Mouse (Mus musculus): Measurements from ENCODE around the gene Ppil6. TPM values are rescaled to one million over a fixed set of nuclear protein-coding genes. Genes with fewer than 3 reads are reported as not detected.
"Not testable (repeated sequence)": the region's sequence is repeated elsewhere in the genome, so short reads cannot be mapped to it uniquely, and the experiment has no call there.

Ppil6 gene
- polyA plus RNA-seq, 1 experiment: 0.47 TPM

DNA sequence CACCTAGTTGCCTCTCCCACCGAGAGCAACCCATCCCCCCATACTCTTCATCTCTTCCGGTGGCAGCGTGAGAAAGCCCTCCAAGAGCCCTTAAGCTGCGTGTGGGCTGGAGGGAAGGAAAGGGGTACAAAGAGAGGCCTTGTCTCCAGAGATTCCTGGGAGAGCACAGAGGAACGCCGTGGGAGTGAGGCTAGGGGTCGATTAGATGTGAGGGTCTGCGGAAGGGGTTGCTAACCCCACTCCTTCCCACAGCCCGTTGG lies 13.3 kb upstream of the Ppil6 start:
- DNase-seq (ENCODE audit: low read depth, low spot score): no peak
- WGBS: 2% methylated on average over 9 of the region's 9 CpGs

DNA sequence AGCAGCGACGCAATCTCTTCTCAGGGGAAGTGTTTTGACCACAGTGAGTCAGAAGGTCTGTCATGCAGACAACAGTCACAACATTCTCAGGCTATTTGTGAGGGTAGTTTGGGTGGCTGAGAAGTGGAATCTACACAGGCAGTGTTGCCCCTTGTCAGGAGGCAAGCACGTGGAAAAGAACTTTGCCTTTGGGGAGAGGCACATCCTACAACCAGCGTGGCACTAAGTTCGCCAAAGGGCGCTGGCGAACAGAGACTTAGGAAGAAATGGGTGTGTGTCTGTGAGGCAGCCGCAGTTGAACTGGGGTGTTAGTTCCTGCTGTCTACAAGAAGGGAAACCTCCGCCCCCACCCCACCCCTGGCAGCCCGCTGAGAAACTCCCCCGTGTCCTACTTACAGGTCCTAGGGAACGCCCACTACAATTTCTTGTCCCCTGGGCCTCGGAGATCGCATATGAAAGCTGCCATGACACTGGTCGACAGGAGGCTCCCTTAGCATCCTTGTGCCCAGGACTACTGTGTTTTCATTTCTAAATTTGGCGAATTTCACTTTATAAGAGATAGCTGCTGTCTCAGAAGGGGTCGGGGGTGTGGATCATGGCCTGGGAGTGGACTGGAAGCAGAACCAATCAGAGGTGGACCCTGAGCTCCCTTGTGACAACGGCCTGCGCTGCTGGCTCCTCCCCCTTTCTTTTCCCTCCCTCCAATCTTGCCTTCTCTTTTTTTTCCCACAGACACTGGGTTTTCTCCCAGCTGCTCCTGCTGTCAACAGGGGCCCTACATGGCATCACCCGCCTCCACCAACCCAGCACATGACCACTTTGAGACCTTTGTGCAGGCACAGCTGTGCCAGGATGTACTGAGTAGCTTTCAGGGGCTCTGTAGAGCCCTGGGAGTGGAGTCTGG lies 12.7 kb upstream of the Ppil6 start:
- WGBS: 4% methylated on average over 20 of the region's 20 CpGs
- DNase-seq (ENCODE audit: low read depth, low spot score): no peak

DNA sequence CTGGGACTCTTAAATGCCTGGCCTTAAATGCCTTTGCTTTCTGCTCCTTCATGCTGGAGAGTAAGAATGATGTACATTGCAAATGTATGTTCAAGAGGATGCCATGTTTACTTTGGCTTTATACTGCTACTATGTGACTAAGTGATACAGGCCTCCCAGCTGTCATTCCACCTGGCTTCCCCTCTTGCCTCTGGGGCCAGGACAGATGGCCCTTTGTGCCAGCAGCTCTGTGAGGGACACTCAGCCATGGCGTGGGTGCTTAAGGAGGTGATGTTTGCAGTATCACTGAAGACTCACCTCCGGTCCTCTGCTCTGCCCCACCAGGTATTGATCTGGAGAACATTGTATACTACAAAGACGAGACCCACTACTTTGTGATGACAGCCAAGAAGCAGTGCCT lies 10.3 kb upstream of the Ppil6 start:
- DNase-seq (ENCODE audit: low read depth, low spot score): no peak
- WGBS: 73% methylated on average over 3 of the region's 3 CpGs

DNA sequence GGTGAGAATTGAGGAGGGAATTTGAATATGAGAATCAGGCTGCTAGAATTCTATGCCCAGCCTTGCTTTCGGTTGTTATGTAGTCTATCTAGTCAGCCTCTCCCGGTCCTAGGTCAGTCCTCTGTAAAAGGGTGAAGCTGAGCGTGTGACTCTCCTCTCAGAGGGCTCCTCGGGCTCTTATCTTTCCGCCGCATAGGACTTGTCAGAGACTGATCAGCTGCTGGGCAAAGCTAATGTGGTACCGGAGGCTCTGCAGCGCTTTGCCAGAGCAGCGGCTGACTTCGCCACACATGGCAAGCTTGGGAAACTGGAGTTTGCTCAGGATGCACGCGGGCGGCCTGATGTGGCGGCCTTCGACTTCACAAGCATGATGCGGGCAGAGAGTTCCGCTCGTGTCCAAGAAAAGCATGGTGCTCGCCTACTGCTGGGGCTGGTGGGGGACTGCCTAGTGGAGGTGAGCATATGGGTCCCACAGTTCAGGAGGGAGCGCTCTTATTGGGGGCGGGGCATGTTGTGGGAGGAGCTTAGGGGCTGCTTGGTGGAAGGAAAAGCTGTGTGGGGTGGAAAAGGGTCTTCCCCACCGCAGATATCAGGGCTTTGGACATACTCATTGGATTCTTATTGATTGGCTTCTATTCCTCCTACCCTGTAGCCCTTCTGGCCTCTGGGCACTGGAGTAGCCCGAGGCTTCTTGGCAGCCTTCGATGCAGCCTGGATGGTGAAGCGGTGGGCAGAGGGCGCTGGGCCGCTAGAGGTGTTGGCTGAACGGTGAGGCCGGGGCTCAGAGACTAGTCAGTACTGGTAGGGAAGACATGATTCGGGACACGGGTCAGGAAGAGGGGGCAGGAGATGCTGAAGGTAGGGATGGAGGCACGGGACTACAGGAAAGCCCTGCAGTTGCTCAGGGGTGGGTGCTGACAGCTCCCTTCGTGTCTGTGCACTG lies 9.0 kb upstream of the Ppil6 start:
- 81% methylated on average over 33 of the region's 33 CpGs for WGBS
- DNase-seq (ENCODE audit: low read depth, low spot score): no peak

DNA sequence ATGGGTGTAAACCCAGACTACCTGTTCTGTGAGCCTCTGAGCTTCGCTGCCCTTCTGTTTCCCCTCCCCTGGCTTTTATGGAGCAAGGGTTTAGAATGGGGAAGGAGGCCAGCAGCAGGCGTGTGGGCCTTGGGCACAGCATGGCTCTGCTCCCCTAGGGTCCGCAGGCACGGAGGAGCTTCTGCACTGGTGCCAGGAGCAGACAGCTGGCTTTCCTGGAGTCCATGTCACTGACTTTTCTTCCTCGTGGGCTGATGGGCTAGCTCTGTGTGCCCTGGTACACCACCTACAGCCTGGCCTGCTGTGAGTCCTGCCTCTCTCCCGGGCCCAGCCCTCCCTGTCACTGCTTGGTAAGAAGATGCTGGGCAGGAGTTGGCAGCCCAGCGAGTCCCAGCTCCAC lies 7.8 kb upstream of the Ppil6 start:
- WGBS: 81% methylated on average over 7 of the region's 7 CpGs
- DNase-seq (ENCODE audit: low read depth, low spot score): no peak

DNA sequence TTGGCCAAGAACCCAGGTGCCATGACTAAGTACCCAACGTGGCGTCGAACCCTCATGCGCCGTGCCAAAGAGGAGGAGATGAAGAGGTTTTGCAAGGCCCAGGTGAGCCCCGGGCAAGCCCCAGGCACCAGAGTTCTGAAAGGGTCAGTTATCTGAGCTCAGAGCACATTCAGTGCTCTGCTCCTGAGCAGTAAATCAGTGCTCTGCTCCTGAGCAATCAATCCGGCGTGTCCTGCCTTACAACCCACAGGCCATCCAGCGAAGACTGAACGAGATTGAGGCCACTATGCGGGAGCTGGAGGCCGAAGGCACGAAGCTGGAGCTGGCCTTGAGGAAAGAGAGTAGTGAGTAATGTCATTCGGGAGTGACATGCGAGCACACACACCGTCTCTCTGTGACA lies 4.5 kb upstream of the Ppil6 start:
- 91% methylated on average over 16 of the region's 16 CpGs for WGBS
- DNase-seq (ENCODE audit: low read depth, low spot score): no peak

DNA sequence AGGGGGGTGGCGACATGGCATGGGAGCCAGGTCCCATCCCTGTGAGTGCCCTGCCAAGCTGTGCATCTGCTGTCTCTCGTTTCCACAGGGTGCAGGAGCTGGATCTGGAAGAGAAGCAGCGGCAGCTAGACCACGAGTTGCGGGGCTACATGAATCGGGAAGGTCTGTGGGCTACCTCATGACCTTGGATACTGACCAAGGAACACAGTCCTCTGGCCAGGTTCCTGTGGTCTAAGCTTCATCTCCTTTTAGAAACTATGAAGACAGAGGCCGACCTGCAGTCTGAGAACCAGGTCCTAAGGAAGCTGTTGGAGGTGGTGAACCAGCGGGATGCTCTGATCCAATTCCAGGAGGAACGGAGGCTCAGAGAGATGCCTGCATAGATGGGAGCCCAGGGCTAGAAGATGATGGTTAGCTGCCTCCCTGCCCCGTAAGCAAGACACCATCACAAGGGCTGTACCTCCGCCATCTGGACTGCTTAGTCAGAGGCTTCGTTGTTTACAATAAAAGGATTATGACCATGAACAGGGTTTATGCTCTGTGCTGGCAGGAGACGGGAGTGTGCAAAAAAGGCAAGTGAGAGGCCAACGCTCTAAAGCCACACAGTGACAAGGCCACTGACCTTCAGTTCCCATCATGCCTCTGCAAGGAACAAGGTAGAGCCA lies 3.6 kb upstream of the Ppil6 start:
- WGBS: 66% methylated on average over 14 of the region's 14 CpGs
- no peak for DNase-seq (ENCODE audit: low read depth, low spot score)

DNA sequence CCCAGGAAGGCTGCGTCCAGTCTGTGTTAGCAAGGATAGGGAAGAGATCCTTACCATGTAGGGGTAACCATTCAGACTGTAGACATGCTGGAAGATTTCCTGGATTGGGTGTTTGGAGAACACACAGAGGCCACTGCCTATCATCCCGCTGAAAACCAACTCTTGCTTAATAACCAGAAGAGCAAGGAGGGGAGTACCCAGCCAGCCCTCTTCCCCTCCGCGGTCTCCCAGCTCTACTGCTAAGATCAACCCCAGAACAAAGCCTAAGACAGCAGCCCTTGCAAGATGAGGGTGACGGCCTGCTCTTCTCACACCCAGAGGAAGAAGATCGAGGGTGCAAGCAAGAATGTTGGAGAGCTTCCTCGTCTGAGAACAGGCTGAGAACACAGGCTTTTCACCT lies 1.4 kb upstream of the Ppil6 start:
- WGBS: 13% methylated on average over 7 of the region's 7 CpGs
- DNase-seq (ENCODE audit: low read depth, low spot score): no peak

DNA sequence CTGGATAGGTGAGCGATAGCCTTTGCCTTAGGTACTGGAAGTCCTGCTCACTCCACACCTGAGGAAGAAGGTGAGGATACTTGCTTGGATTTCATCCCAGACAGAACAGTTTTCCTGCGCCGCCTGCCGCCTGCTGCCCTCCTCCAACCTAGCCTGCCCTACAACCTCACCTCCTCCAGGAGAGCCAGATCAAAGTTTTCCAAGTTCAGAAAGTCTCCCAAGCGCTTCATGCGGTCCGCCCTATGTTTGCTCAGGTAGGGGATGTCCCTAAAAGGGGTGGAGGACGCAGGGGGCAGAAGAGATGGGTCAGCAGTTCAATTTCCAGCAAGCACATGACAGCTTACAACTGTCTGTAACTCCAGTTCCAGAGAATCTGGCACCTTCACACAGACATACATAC lies 945 bp upstream of the Ppil6 start:
- WGBS: 15% methylated on average over 8 of the region's 8 CpGs
- no peak for DNase-seq (ENCODE audit: low read depth, low spot score)

DNA sequence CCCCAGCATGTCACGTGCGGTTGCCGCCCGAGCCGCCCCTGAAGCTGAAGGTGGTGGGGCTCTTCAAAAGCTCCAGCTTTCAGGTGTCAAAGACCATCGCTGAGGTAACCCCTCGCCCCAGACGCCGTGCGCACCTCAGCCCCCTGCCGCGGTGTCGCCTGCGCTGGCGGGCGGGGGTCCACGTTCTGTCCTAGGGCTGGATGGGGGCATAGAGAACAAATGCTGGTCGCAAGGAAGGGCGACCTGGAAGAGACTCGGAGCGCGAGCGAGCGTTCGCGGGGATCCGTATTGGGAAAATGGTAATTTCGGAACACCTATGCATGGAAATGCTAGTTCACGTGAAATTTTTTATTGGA lies 257 bp downstream of the Ppil6 start:
- DNase-seq (ENCODE audit: low read depth, low spot score): no peak
- under 1% methylated on average over 29 of the region's 29 CpGs for WGBS

DNA sequence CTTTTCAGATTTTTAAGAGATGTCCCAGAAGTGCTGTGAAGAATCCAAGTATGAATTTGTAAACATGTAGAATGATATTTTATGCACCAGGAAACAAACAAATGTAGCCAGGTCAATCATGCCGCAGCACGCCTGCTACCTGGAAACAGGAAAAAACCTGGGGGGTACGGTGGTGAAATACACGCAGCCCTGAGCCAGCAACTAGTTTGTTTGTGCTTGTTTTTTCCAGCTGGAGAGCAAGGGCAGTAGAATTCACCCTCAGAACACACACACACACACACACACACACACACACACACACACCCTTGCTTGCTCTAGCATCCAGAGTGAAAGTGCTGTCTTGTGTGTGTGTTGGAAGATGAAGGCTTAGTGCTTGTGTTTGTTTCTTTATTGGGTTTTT lies 872 bp downstream of the Ppil6 start:
- WGBS: 6% methylated on average over 4 of the region's 4 CpGs
- DNase-seq (ENCODE audit: low read depth, low spot score): no peak

DNA sequence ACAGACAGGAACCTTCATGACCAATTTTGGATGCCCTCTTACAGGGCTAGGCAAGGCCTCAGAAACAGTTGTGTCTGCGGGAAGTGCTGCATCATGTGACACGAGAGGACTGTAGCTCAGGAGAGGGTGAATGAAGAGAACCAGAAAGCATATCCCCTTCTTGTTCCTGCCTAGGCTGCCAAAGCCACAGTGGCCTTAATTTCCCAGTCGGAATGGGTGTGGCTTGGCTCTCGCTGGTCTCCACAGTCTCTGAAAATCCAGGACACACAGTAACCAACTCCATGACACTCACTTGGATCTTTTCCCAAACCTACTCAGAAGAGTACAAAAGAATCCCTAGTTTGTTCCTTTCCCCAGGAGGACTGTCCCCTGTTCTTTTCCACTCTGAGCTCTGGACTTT lies 10.7 kb downstream of the Ppil6 start:
- 26% methylated on average over 4 of the region's 4 CpGs for WGBS

DNA sequence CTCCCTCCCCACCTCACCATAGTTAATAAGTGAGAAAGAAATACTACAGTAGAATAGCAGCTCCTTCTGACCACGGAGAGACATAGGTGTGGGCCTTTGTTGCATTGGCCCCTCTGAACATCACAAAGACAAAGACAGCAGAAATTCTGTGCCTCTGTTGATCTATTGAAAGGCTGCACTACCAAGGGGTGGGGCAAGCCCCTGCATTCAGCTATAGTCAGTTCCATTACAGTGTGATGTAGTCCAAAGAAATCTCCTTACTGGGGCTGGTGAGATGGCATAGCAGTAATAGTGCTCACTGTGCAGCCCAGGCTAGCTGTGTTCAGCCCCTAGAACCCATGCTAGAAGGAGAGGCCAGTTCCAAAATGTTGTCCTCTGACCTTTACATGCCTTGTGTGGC lies 14.8 kb downstream of the Ppil6 start:
- WGBS: 80% methylated on average over 1 of the region's 1 CpGs

More for the DNA sequence above, 10.7 kb downstream of the Ppil6 start:
- no peak for DNase-seq (ENCODE audit: low read depth, low spot score)

DNA sequence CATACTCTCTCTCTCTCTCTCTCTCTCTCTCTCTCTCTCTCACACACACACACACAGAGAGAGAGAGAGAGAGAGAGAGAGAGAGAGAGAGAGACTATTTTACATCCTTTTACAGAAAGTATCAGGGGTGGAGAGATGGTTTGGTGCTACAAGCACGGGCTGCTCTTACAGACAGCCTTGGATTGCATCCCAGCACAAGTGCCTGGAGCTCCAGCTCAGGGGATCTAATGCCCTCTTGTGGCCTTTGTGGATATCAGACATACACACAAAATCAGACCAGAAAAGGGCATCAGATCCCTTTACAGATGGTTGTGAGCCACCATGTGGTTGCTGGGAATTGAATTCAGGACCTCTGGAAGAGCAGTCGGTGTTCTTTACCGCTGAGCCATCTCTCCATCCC lies 15.2 kb downstream of the Ppil6 start:
- 1% methylated on average over 3 of the region's 3 CpGs for WGBS
- DNase-seq (ENCODE audit: low read depth, low spot score): not testable (repeated sequence)

More for the DNA sequence above, 14.8 kb downstream of the Ppil6 start:
- DNase-seq (ENCODE audit: low read depth, low spot score): no peak

DNA sequence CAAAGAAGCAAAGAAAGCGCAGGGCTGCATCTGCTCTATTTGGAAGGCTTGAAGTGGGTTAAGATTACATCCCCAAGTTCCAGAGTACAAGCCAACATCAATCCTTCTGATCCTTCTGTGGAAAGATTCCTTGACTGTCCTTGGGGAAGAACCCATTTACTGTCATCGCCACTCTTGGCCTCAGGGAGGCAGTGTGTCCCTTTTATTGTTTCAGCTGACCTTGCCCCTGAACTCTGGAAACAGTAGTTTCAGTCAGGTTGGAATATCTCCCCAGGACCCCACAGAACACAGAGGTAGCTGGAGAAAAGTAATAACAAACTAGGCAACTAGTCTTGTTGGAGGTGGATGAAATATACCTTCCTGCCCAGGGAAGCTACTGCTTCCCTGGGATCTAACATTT lies 18.9 kb downstream of the Ppil6 start:
- 50% methylated on average over 2 of the region's 2 CpGs for WGBS
- no peak for DNase-seq (ENCODE audit: low read depth, low spot score)

DNA sequence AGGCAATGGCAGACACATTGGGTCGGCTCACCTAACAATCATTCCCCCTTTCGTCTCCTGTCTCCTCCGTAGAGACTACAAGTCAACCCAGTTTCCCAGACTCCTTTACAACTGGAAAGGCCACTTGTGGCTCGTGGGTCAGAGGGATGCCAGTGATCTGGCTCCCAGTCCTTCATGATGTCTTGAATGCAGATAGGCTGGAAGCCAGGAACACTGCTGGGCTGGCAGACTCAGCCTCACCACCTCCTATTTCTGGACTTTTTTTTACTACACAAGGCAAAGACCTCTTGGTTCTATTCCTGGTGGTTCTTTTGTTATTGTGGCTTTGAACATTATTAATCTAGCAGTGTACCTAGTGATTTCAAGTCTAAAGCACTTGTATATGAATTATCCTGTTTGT lies 24.1 kb downstream of the Ppil6 start:
- DNase-seq (ENCODE audit: low read depth, low spot score): no peak
- 80% methylated on average over 4 of the region's 4 CpGs for WGBS

DNA sequence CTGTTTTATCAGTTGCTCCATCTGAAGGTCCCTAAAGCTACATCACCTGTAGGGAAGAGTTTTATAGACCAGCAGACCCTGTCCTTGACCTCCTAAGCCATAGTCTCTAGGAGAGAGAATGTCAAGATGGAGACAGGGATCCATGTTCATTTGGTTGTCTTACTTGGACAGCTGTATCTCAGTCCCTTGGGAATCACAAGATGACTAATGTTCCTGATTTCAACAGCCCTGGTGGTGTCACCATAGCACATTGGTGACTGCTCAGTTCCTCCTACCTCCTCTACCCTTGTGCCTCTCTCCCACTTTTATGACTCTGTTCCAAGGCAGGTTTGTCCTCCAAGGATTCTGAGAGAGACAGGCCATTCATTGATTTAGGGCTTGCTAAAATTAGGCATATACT lies 24.7 kb downstream of the Ppil6 start:
- DNase-seq (ENCODE audit: low read depth, low spot score): no peak

DNA sequence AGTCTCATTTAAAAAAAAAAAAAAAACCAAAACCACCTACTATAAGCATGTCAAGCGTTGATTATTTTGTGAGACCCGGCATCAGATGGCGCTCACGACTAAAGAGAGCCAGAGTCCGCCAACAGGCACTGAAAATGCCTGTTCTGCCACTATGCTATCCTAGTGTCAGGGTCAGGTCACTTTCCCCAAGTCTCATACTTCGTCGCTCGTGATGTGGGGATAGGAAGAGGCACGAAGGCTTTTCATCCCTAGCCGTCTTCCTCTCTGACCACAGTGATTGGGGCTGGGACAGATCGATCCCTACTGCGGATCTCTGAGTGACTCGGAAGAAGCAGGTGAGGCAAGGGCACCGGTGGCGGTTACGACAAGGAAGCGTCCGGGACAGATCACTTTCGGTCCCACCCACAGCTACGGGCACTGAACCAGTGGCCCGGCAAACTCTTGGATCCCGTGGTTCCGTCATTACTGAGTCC lies 28.3 kb downstream of the Ppil6 start:
- DNase-seq (ENCODE audit: low read depth, low spot score): peak; percentile 59
- under 1% methylated on average over 23 of the region's 23 CpGs for WGBS

DNA sequence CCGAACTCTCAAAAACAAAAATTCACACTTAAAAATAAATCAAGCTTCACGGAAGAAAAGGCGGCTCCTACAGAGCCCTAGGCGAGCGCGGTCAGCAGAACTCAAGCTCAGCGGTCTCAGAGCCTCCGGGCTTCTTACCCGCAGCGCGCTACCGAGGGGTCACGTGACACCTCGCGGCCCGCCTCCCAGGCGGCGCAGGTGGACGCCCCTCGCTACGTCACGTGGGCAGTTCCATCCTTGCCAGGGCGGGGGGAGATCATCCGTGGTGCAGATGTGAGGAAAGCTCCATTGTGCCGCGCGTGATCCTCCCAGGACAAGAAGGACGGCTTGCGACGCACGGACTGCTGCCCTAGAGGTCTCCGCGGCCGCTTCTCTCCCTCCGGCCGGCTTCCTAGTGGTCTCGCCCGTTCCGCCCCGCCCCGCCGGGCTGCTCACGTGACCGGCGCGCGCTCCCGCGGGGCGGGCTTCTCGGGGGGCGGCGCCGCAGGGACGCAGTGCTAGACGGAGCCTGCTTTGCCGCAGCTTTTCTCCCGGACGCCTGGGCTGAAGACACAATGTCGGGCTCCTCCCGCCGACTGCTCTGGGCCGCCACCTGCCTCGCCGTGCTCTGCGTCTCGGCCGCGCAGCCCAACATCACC lies 28.9 kb downstream of the Ppil6 start, which contains the start of gene Cd164:
Cd164 (plus strand) TSS at position 434 of the 638 bp plus-strand sequence.
- peak; percentile 57 for DNase-seq (ENCODE audit: low read depth, low spot score)
- under 1% methylated on average over 69 of the region's 69 CpGs for WGBS
